ENCODE assay signal across 8 mouse cellular contexts in genomic region chr15:102205779-102206178, GRCm38 (mm10). TPM values are rescaled to one million over a fixed set of nuclear protein-coding genes. Genes with fewer than 3 reads are reported as not detected.
DNase-seq lines count a peak whose midpoint lies in the region; ATAC-seq and TF ChIP-seq lines count a peak whose summit lies in the region.

No protein-coding gene starts in this region.

- TF ChIP-seq CTCF in cortical plate, adult 2 months (IDR thresholded peaks at IDR 0.05; ENCODE audit: extremely low read depth, insufficient read depth, low read length) = no peak
- TF ChIP-seq CTCF in hindbrain, postnatal 0 days (IDR thresholded peaks at IDR 0.05; ENCODE audit: low read depth) = no peak

- no peaks in the 10 kb centered on the region for H3K27me3 ChIP-seq in neural tube, embryonic 11.5 days (ENCODE audit: control insufficient read depth, insufficient read depth, low read length)
- no peaks in the 10 kb centered on the region for H3K27me3 ChIP-seq in hindbrain, postnatal 0 days (ENCODE audit: insufficient read depth, low read length)
- H3K27me3 ChIP-seq in limb, embryonic 14.5 days (ENCODE audit: control insufficient read depth, insufficient read depth, low read length) = no peaks in the 10 kb centered on the region

- H3K4me2 ChIP-seq in neural tube, embryonic 11.5 days (ENCODE audit: low read depth) = peak overlapping the region; percentile 50
- peak overlapping the region; percentile 65 for H3K4me2 ChIP-seq in hindbrain, postnatal 0 days (ENCODE audit: low read depth, low read length)
- peak overlapping the region; percentile 75 for H3K4me2 ChIP-seq in limb, embryonic 14.5 days (replicated peaks; ENCODE audit: low read depth, low read length, severe bottlenecking)

- H3K36me3 ChIP-seq in neural tube, embryonic 11.5 days (ENCODE audit: control insufficient read depth, insufficient read depth, low read length) = peaks cover 9% of the 10 kb centered on the region
- peaks cover 26% of the 10 kb centered on the region for H3K36me3 ChIP-seq in hindbrain, postnatal 0 days (ENCODE audit: insufficient read depth, low read length)
- H3K36me3 ChIP-seq in limb, embryonic 14.5 days (ENCODE audit: control insufficient read depth, insufficient read depth, low read length) = peaks cover 58% of the 10 kb centered on the region

- peak overlapping the region; percentile 6 for H3K4me3 ChIP-seq in neural tube, embryonic 11.5 days (ENCODE audit: low read depth, low read length)
- H3K4me3 ChIP-seq in cortical plate, adult 2 months (ENCODE audit: insufficient read depth, low read length) = peak overlapping the region; percentile 66; the same call in 1 of the 2 replicates
- peak overlapping the region; percentile 91 for H3K4me3 ChIP-seq in hindbrain, postnatal 0 days (ENCODE audit: low read length)
- H3K4me3 ChIP-seq in limb, embryonic 14.5 days (replicated peaks; ENCODE audit: low read length) = peak overlapping the region; percentile 80

- no peak for DNase-seq in neural tube, embryonic 11.5 days (ENCODE audit: low spot score)
- no peak for DNase-seq in neural tube, embryonic 10.5 days (ENCODE audit: extremely low spot score, low spot score)
- DNase-seq in hindbrain, postnatal 0 days (ENCODE audit: low spot score) = peak; percentile 87
- peak; percentile 71 for DNase-seq in limb, embryonic 14.5 days (ENCODE audit: low spot score)
- peak; percentile 34 for DNase-seq in right cerebral cortex, postnatal 25 days
- DNase-seq in yolk sac, embryonic 10.5 days (ENCODE audit: low spot score) = no peak
- DNase-seq in heart, adult 9 months (ENCODE audit: low spot score in 2 of 2) = no peak

- ATAC-seq in neural tube, embryonic 11.5 days (ENCODE audit: insufficient read depth, low FRiP score, low TSS enrichment) = no peak
- ATAC-seq in hindbrain, postnatal 0 days = peak; percentile 55
- ATAC-seq in limb, embryonic 14.5 days (ENCODE audit: low FRiP score, low read depth) = no peak

- TF ChIP-seq POLR2A in cortical plate, adult 2 months (IDR thresholded peaks at IDR 0.05; ENCODE audit: extremely low read depth, insufficient read depth, low read length) = no peak
- no peak for TF ChIP-seq POLR2A in limb, embryonic 14.5 days (IDR thresholded peaks at IDR 0.05; ENCODE audit: borderline replicate concordance, extremely low read depth, insufficient read depth, insufficient read length)

- WGBS in neural tube, embryonic 11.5 days = 71% methylated on average over 8 of the region's 8 CpGs
- WGBS in hindbrain, postnatal 0 days = 12% methylated on average over 8 of the region's 8 CpGs
- 49% methylated on average over 8 of the region's 8 CpGs for WGBS in limb, embryonic 14.5 days

- H3K27ac ChIP-seq in neural tube, embryonic 11.5 days (ENCODE audit: low read depth, low read length) = no peak overlapping the region
- 0 out of 2 replicates have a peak overlapping the region, but pooled peaks have one; percentile 41 for H3K27ac ChIP-seq in cortical plate, adult 2 months (ENCODE audit: insufficient read depth, low read length)
- H3K27ac ChIP-seq in hindbrain, postnatal 0 days = peak overlapping the region; percentile 100
- H3K27ac ChIP-seq in limb, embryonic 14.5 days (replicated peaks; ENCODE audit: low read depth, low read length) = peak overlapping the region; percentile 28; the same call in 1 of the 2 replicates

- peak overlapping the region; percentile 2; the same call in 1 of the 2 replicates for H3K9ac ChIP-seq in neural tube, embryonic 11.5 days (ENCODE audit: low read length)
- peak overlapping the region; percentile 30 for H3K9ac ChIP-seq in hindbrain, postnatal 0 days (replicated peaks; ENCODE audit: low read length)
- H3K9ac ChIP-seq in limb, embryonic 14.5 days (ENCODE audit: low read depth, low read length, severe bottlenecking) = peak overlapping the region; percentile 95

- H3K4me1 ChIP-seq in neural tube, embryonic 11.5 days (ENCODE audit: control insufficient read depth, insufficient read depth, low read length) = peaks cover 13% of the 10 kb centered on the region
- H3K4me1 ChIP-seq in cortical plate, adult 2 months (ENCODE audit: control insufficient read depth, insufficient read depth, low read length) = peaks cover 11% of the 10 kb centered on the region; the same call in 1 of the 2 replicates
- H3K4me1 ChIP-seq in hindbrain, postnatal 0 days (ENCODE audit: insufficient read depth, low read length) = peaks cover 24% of the 10 kb centered on the region
- H3K4me1 ChIP-seq in limb, embryonic 14.5 days (ENCODE audit: control insufficient read depth, insufficient read depth, low read length) = peaks cover 23% of the 10 kb centered on the region

- H3K9me3 ChIP-seq in neural tube, embryonic 11.5 days (ENCODE audit: control insufficient read depth, low read length) = no peaks in the 10 kb centered on the region
- H3K9me3 ChIP-seq in hindbrain, postnatal 0 days (ENCODE audit: low read length) = no peaks in the 10 kb centered on the region
- no peaks in the 10 kb centered on the region for H3K9me3 ChIP-seq in limb, embryonic 14.5 days (ENCODE audit: control insufficient read depth, low read length)

RNA-seq across cellular contexts. Expression of gene Csad, which starts 1.3 kb away (rescaled TPM):
- 32.8 TPM in 2 replicates for polyA plus RNA-seq in neural tube, embryonic 11.5 days (2014; fragmentation: Nextera tagmentation; extraction: Ambion mirVana)
- polyA plus RNA-seq in cortical plate, adult 2 months (2012; rRNA removed) = 34.6 and 39.7 TPM in 2 replicates
- 56.9 and 67.2 TPM in 2 replicates for total RNA-seq in hindbrain, postnatal 0 days (2014; rRNA removed)
- 41.8 and 43.1 TPM in 2 replicates for polyA plus RNA-seq in hindbrain, postnatal 0 days (2015; fragmentation: Nextera tagmentation; extraction: Ambion mirVana)
- 112 and 130 TPM in 2 replicates for polyA plus RNA-seq in limb, embryonic 14.5 days (2012; rRNA removed)
- polyA plus RNA-seq in limb, embryonic 14.5 days (2014; fragmentation: Nextera tagmentation; extraction: Ambion mirVana) = 66.1 and 75.3 TPM in 2 replicates

RNA-seq across cellular contexts. Expression of gene Zfp740, which starts 2.7 kb away (rescaled TPM):
- 65.4 and 66.9 TPM in 2 replicates for polyA plus RNA-seq in neural tube, embryonic 11.5 days (2014; fragmentation: Nextera tagmentation; extraction: Ambion mirVana)
- 51.3 and 57.6 TPM in 2 replicates for polyA plus RNA-seq in cortical plate, adult 2 months (2012; rRNA removed)
- total RNA-seq in hindbrain, postnatal 0 days (2014; rRNA removed) = 49.5 and 61.0 TPM in 2 replicates
- 33.8 and 37.7 TPM in 2 replicates for polyA plus RNA-seq in hindbrain, postnatal 0 days (2015; fragmentation: Nextera tagmentation; extraction: Ambion mirVana)
- polyA plus RNA-seq in limb, embryonic 14.5 days (2012; rRNA removed) = 89.4 and 96.0 TPM in 2 replicates
- polyA plus RNA-seq in limb, embryonic 14.5 days (2014; fragmentation: Nextera tagmentation; extraction: Ambion mirVana) = 53.8 and 64.0 TPM in 2 replicates

RNA-seq across cellular contexts. Expression of gene Itgb7, which starts 26.0 kb away (rescaled TPM):
- polyA plus RNA-seq in neural tube, embryonic 11.5 days (2014; fragmentation: Nextera tagmentation; extraction: Ambion mirVana) = 0.95 and 1.3 TPM in 2 replicates
- 0.86 and 1.5 TPM in 2 replicates for polyA plus RNA-seq in cortical plate, adult 2 months (2012; rRNA removed)
- total RNA-seq in hindbrain, postnatal 0 days (2014; rRNA removed) = 0.40 and 1.2 TPM in 2 replicates
- 1.3 and 2.1 TPM in 2 replicates for polyA plus RNA-seq in hindbrain, postnatal 0 days (2015; fragmentation: Nextera tagmentation; extraction: Ambion mirVana)
- 2.7 and 3.0 TPM in 2 replicates for polyA plus RNA-seq in limb, embryonic 14.5 days (2012; rRNA removed)
- 4.2 and 6.5 TPM in 2 replicates for polyA plus RNA-seq in limb, embryonic 14.5 days (2014; fragmentation: Nextera tagmentation; extraction: Ambion mirVana)

RNA-seq across cellular contexts. Expression of gene Rarg, which starts 51.5 kb away (rescaled TPM):
- 24.0 and 26.4 TPM in 2 replicates for polyA plus RNA-seq in neural tube, embryonic 11.5 days (2014; fragmentation: Nextera tagmentation; extraction: Ambion mirVana)
- 11.3 and 12.3 TPM in 2 replicates for polyA plus RNA-seq in cortical plate, adult 2 months (2012; rRNA removed)
- total RNA-seq in hindbrain, postnatal 0 days (2014; rRNA removed) = 8.8 and 11.4 TPM in 2 replicates
- 3.8 and 4.4 TPM in 2 replicates for polyA plus RNA-seq in hindbrain, postnatal 0 days (2015; fragmentation: Nextera tagmentation; extraction: Ambion mirVana)
- polyA plus RNA-seq in limb, embryonic 14.5 days (2012; rRNA removed) = 135 and 175 TPM in 2 replicates
- polyA plus RNA-seq in limb, embryonic 14.5 days (2014; fragmentation: Nextera tagmentation; extraction: Ambion mirVana) = 115 and 140 TPM in 2 replicates

RNA-seq across cellular contexts. Expression of gene Soat2, which starts 55.5 kb away (rescaled TPM):
- 0.13 and 0.22 TPM in 2 replicates for polyA plus RNA-seq in neural tube, embryonic 11.5 days (2014; fragmentation: Nextera tagmentation; extraction: Ambion mirVana)
- 0.17 and 0.28 TPM in 2 replicates for polyA plus RNA-seq in cortical plate, adult 2 months (2012; rRNA removed)
- total RNA-seq in hindbrain, postnatal 0 days (2014; rRNA removed) = 0.16 TPM in 1 of 2 replicates, not detected in the other
- polyA plus RNA-seq in hindbrain, postnatal 0 days (2015; fragmentation: Nextera tagmentation; extraction: Ambion mirVana) = 0.09 TPM in 1 of 2 replicates, not detected in the other
- polyA plus RNA-seq in limb, embryonic 14.5 days (2012; rRNA removed) = 0.87 and 1.1 TPM in 2 replicates
- 0.48 and 0.76 TPM in 2 replicates for polyA plus RNA-seq in limb, embryonic 14.5 days (2014; fragmentation: Nextera tagmentation; extraction: Ambion mirVana)

Comparison
In these comparisons a context has a peak if more than half of its experiments do, and no peak if none do; other contexts are left out.
1. DNase-seq: peak in hindbrain, postnatal 0 days (single experiment), limb, embryonic 14.5 days (single experiment) and right cerebral cortex, postnatal 25 days (single experiment); none in neural tube, embryonic 11.5 days (single experiment), neural tube, embryonic 10.5 days (single experiment), yolk sac, embryonic 10.5 days (single experiment) and heart, adult 9 months (0 of 2).
2. H3K4me3 ChIP-seq: peak in every context shown above with its lines; median percentile 91 in hindbrain, postnatal 0 days; 80 in limb, embryonic 14.5 days; 66 in cortical plate, adult 2 months; 6 in neural tube, embryonic 11.5 days.
3. H3K9ac ChIP-seq: peak in every context shown above with its lines; median percentile 95 in limb, embryonic 14.5 days; 30 in hindbrain, postnatal 0 days; 2 in neural tube, embryonic 11.5 days.
4. Peak in every context shown above with its lines, with median percentiles within 50 percentile points of each other: H3K4me2 ChIP-seq.